Mouse (Mus musculus): ENCODE results near the gene Dmbx1. TPM values are rescaled to one million over a fixed set of nuclear protein-coding genes. Genes with fewer than 3 reads are reported as not detected.
A peak's percentile ranks its signal among the peaks of the same experiment; 100 is the strongest.

The Dmbx1 gene
- polyA plus RNA-seq, 1 experiment from 2014 or later, result not detected

- ATAC-seq (replicated peaks; ENCODE audit: extremely low read depth, insufficient read depth, low FRiP score), result no peak
- 48% methylated on average over 24 of the region's 24 CpGs for WGBS
- Histone ChIP-seq H3K9me3 (replicated peaks; ENCODE audit: control insufficient read depth, low read length) (no peaks in the 10 kb centered on the region), H3K4me1 (ENCODE audit: control insufficient read depth, insufficient read depth, low read length) (no peaks in the 10 kb centered on the region), H3K36me3 (ENCODE audit: control insufficient read depth, insufficient read depth) (no peaks in the 10 kb centered on the region), H3K27ac (ENCODE audit: low read length) (no peak overlapping the region), H3K9ac (ENCODE audit: low read length) (no peak overlapping the region), H3K4me3 (ENCODE audit: low read length) (no peak overlapping the region), H3K4me2 (ENCODE audit: low read depth, low read length) (no peak overlapping the region), H3K27me3 (ENCODE audit: control insufficient read depth, insufficient read depth, low read length) (peaks cover 79% of the 10 kb centered on the region)
Measured at GRCm38 (mm10) chr4:115972543-115972942, 32.8 kb upstream of the Dmbx1 start.

GRCm38 (mm10) chr4:115964446-115964845, 24.7 kb upstream of the Dmbx1 start:
- Histone ChIP-seq H3K27me3 (ENCODE audit: control insufficient read depth, insufficient read depth, low read length) (peaks cover 88% of the 10 kb centered on the region), H3K9ac (ENCODE audit: low read length) (no peak overlapping the region), H3K36me3 (ENCODE audit: control insufficient read depth, insufficient read depth) (no peaks in the 10 kb centered on the region), H3K9me3 (replicated peaks; ENCODE audit: control insufficient read depth, low read length) (no peaks in the 10 kb centered on the region; the same call in 1 of the 2 replicates), H3K4me3 (ENCODE audit: low read length) (no peak overlapping the region), H3K27ac (ENCODE audit: low read length) (no peak overlapping the region), H3K4me1 (ENCODE audit: control insufficient read depth, insufficient read depth, low read length) (peaks cover 8% of the 10 kb centered on the region), H3K4me2 (ENCODE audit: low read depth, low read length) (no peak overlapping the region)
- 9% methylated on average over 5 of the region's 5 CpGs for WGBS
- no peak for ATAC-seq (replicated peaks; ENCODE audit: extremely low read depth, insufficient read depth, low FRiP score)

GRCm38 (mm10) chr4:115963751-115964150, 24.0 kb upstream of the Dmbx1 start:
- no peak for ATAC-seq (replicated peaks; ENCODE audit: extremely low read depth, insufficient read depth, low FRiP score)
- Histone ChIP-seq H3K27ac (ENCODE audit: low read length) (no peak overlapping the region), H3K4me2 (ENCODE audit: low read depth, low read length) (peak overlapping the region; percentile 71; the same call in 1 of the 2 replicates), H3K9ac (ENCODE audit: low read length) (no peak overlapping the region), H3K27me3 (ENCODE audit: control insufficient read depth, insufficient read depth, low read length) (peaks cover 84% of the 10 kb centered on the region), H3K9me3 (replicated peaks; ENCODE audit: control insufficient read depth, low read length) (no peaks in the 10 kb centered on the region; the same call in 1 of the 2 replicates), H3K4me1 (ENCODE audit: control insufficient read depth, insufficient read depth, low read length) (peaks cover 8% of the 10 kb centered on the region), H3K4me3 (ENCODE audit: low read length) (no peak overlapping the region), H3K36me3 (ENCODE audit: control insufficient read depth, insufficient read depth) (no peaks in the 10 kb centered on the region)
- 18% methylated on average over 6 of the region's 6 CpGs for WGBS

DNA sequence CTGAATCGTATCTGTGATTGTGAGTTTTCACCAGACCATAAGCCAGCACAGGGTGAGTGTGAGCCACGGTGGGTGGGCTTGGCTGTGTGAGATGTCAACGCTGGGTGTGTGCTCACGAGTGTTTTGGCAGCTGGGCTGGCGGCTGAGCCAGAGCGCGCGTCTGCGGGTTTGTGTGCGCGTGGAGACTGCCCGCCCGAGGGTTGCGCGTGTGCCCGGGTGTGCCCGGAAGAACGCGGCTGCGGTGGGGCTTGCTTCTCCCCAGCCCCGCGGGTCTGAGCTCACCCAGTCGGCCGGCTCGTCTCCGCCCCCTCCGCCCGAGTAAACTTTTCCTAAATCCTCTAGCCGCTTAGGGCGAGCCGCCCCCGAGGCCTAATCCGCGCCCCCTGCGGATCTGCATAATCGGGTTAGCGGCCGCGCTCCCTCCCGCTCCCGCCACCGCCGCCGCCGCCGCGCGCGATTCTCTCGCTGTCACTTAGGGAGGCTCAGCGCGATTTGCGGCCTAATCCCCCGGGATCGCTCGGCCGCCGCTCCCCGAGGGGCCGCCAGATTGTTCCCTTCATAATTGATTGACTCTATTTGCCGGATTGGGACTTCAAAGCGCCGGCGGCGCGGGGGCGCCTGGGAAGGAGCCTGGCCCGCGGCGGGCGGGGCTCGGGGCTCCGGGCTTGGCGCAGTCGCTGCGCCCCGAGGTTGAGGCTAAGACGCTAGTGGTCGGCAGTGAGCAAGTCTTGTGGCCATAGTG, 23.1 kb upstream of the Dmbx1 start:
- H3K4me1 ChIP-seq (ENCODE audit: control insufficient read depth, insufficient read depth, low read length), result peaks cover 8% of the 10 kb centered on the region

GRCm38 (mm10) chr4:115961991-115962390, 22.3 kb upstream of the Dmbx1 start:
- Histone ChIP-seq H3K27me3 (ENCODE audit: control insufficient read depth, insufficient read depth, low read length) (peaks cover 75% of the 10 kb centered on the region), H3K9me3 (replicated peaks; ENCODE audit: control insufficient read depth, low read length) (no peaks in the 10 kb centered on the region; the same call in 1 of the 2 replicates), H3K27ac (ENCODE audit: low read length) (no peak overlapping the region), H3K9ac (ENCODE audit: low read length) (no peak overlapping the region), H3K4me2 (ENCODE audit: low read depth, low read length) (no peak overlapping the region), H3K36me3 (ENCODE audit: control insufficient read depth, insufficient read depth) (no peaks in the 10 kb centered on the region), H3K4me3 (ENCODE audit: low read length) (no peak overlapping the region), H3K4me1 (ENCODE audit: control insufficient read depth, insufficient read depth, low read length) (peaks cover 8% of the 10 kb centered on the region)
- no peak for ATAC-seq (replicated peaks; ENCODE audit: extremely low read depth, insufficient read depth, low FRiP score)
- WGBS, result 15% methylated on average over 7 of the region's 7 CpGs

More for the DNA sequence above, 23.1 kb upstream of the Dmbx1 start:
- H3K9ac ChIP-seq (ENCODE audit: low read length), result peak overlapping the region; percentile 66
- H3K27me3 ChIP-seq (ENCODE audit: control insufficient read depth, insufficient read depth, low read length), result peaks cover 77% of the 10 kb centered on the region
- H3K36me3 ChIP-seq (ENCODE audit: control insufficient read depth, insufficient read depth), result no peaks in the 10 kb centered on the region
- WGBS, result 1% methylated on average over 79 of the region's 79 CpGs
- H3K4me3 ChIP-seq (ENCODE audit: low read length), result peak overlapping the region; percentile 58
- H3K27ac ChIP-seq (ENCODE audit: low read length), result no peak overlapping the region
- peak; percentile 45; the same call in 1 of the 2 replicates for ATAC-seq (replicated peaks; ENCODE audit: extremely low read depth, insufficient read depth, low FRiP score)
- H3K4me2 ChIP-seq (ENCODE audit: low read depth, low read length), result peak overlapping the region; percentile 71
- H3K9me3 ChIP-seq (replicated peaks; ENCODE audit: control insufficient read depth, low read length), result no peaks in the 10 kb centered on the region; the same call in 1 of the 2 replicates

DNA sequence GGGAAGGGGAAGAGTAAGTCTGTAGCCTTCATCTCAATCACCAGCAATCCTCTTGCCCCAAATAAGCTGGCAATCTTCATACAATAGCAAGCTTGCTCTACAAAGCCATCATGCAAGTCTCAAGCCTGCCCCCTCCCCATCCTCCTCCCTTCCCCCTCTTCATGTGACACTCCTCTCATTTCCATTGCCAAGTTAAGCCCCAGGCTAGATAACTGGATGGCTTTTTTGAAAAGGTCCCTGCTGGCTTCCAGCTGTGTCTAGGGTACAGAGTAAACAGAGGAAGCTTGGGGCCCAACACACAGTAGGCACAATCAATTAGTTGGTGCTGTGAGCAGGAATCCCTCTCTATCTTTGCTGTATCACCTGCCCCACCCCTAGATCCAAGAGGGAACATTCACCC, 19.8 kb upstream of the Dmbx1 start:
- no peaks in the 10 kb centered on the region; the same call in 1 of the 2 replicates for H3K9me3 ChIP-seq (replicated peaks; ENCODE audit: control insufficient read depth, low read length)
- no peak overlapping the region for H3K27ac ChIP-seq (ENCODE audit: low read length)
- peaks cover 8% of the 10 kb centered on the region for H3K4me1 ChIP-seq (ENCODE audit: control insufficient read depth, insufficient read depth, low read length)
- H3K9ac ChIP-seq (ENCODE audit: low read length), result no peak overlapping the region
- H3K4me2 ChIP-seq (ENCODE audit: low read depth, low read length), result no peak overlapping the region
- peaks cover 77% of the 10 kb centered on the region for H3K27me3 ChIP-seq (ENCODE audit: control insufficient read depth, insufficient read depth, low read length)
- no peak for ATAC-seq (replicated peaks; ENCODE audit: extremely low read depth, insufficient read depth, low FRiP score)
- H3K36me3 ChIP-seq (ENCODE audit: control insufficient read depth, insufficient read depth), result no peaks in the 10 kb centered on the region
- no peak overlapping the region for H3K4me3 ChIP-seq (ENCODE audit: low read length)

GRCm38 (mm10) chr4:115955494-115955775, 15.7 kb upstream of the Dmbx1 start:
- no peak overlapping the region for H3K4me2 ChIP-seq (ENCODE audit: low read depth, low read length)
- H3K9ac ChIP-seq (ENCODE audit: low read length), result no peak overlapping the region
- H3K36me3 ChIP-seq (ENCODE audit: control insufficient read depth, insufficient read depth), result no peaks in the 10 kb centered on the region
- 7% methylated on average over 3 of the region's 3 CpGs for WGBS
- H3K27me3 ChIP-seq (ENCODE audit: control insufficient read depth, insufficient read depth, low read length), result peaks cover 63% of the 10 kb centered on the region
- H3K4me1 ChIP-seq (ENCODE audit: control insufficient read depth, insufficient read depth, low read length), result no peaks in the 10 kb centered on the region
- no peak overlapping the region for H3K4me3 ChIP-seq (ENCODE audit: low read length)
- H3K9me3 ChIP-seq (replicated peaks; ENCODE audit: control insufficient read depth, low read length), result no peaks in the 10 kb centered on the region
- no peak overlapping the region for H3K27ac ChIP-seq (ENCODE audit: low read length)
- ATAC-seq (replicated peaks; ENCODE audit: extremely low read depth, insufficient read depth, low FRiP score), result no peak

- Histone ChIP-seq H3K4me2 (ENCODE audit: low read depth, low read length) (no peak overlapping the region), H3K27ac (ENCODE audit: low read length) (no peak overlapping the region), H3K4me3 (ENCODE audit: low read length) (no peak overlapping the region), H3K9me3 (replicated peaks; ENCODE audit: control insufficient read depth, low read length) (no peaks in the 10 kb centered on the region), H3K4me1 (ENCODE audit: control insufficient read depth, insufficient read depth, low read length) (no peaks in the 10 kb centered on the region), H3K27me3 (ENCODE audit: control insufficient read depth, insufficient read depth, low read length) (peaks cover 63% of the 10 kb centered on the region), H3K9ac (ENCODE audit: low read length) (no peak overlapping the region), H3K36me3 (ENCODE audit: control insufficient read depth, insufficient read depth) (no peaks in the 10 kb centered on the region)
- ATAC-seq (replicated peaks; ENCODE audit: extremely low read depth, insufficient read depth, low FRiP score), result no peak
- WGBS, result 5% methylated on average over 19 of the region's 19 CpGs
Measured at GRCm38 (mm10) chr4:115954656-115955493, 15.1 kb upstream of the Dmbx1 start.

- ATAC-seq (replicated peaks; ENCODE audit: extremely low read depth, insufficient read depth, low FRiP score), result no peak
- Histone ChIP-seq H3K4me1 (ENCODE audit: control insufficient read depth, insufficient read depth, low read length) (no peaks in the 10 kb centered on the region), H3K9me3 (replicated peaks; ENCODE audit: control insufficient read depth, low read length) (no peaks in the 10 kb centered on the region), H3K36me3 (ENCODE audit: control insufficient read depth, insufficient read depth) (no peaks in the 10 kb centered on the region), H3K4me3 (ENCODE audit: low read length) (no peak overlapping the region), H3K9ac (ENCODE audit: low read length) (no peak overlapping the region), H3K27ac (ENCODE audit: low read length) (no peak overlapping the region), H3K4me2 (ENCODE audit: low read depth, low read length) (no peak overlapping the region), H3K27me3 (ENCODE audit: control insufficient read depth, insufficient read depth, low read length) (peaks cover 67% of the 10 kb centered on the region)
- WGBS, result 53% methylated on average over 5 of the region's 5 CpGs
Measured at GRCm38 (mm10) chr4:115953559-115953958, 13.8 kb upstream of the Dmbx1 start.
